Mouse (Mus musculus) liver, embryonic 12.5 days (tissue): ENCODE measurements around the gene Clcn1. TPM values are rescaled to one million over a fixed set of nuclear protein-coding genes. Genes with fewer than 3 reads are reported as not detected.

Experiments
- ATAC-seq: fragments of 200-750 bp; cut with Nextera tagmentation; 2 replicates; pipeline ENCODE4 v1.8.0; 2017; ENCODE audit warnings: moderate number of reproducible peaks, mild to moderate bottlenecking, moderate library complexity
- H3K27ac ChIP-seq: fragments of 300-500 bp; sonication (generic); 2 replicates; pipeline ENCODE4 v1.5.1; 2016; ENCODE audit warnings: mild to moderate bottlenecking
- H3K27me3 ChIP-seq: fragments of 300-500 bp; sonication (generic); replicated peaks from 2 replicates; pipeline ENCODE4 v1.6.1; 2016; ENCODE audit warnings: mild to moderate bottlenecking, moderate library complexity
- H3K36me3 ChIP-seq: fragments of 300-500 bp; sonication (generic); 2 replicates; pipeline ENCODE4 v1.6.1; 2016; ENCODE audit warnings: mild to moderate bottlenecking, moderate library complexity
- H3K4me1 ChIP-seq: fragments of 300-500 bp; sonication (generic); 2 replicates; pipeline ENCODE4 v1.6.1; 2016
- H3K4me2 ChIP-seq: fragments of 300-500 bp; sonication (generic); 2 replicates; pipeline ENCODE4 v1.6.1; 2016; ENCODE audit warnings: mild to moderate bottlenecking, moderate library complexity
- H3K4me3 ChIP-seq: fragments of 300-500 bp; sonication (generic); 2 replicates; pipeline ENCODE4 v1.5.1; 2016; ENCODE audit warnings: mild to moderate bottlenecking, moderate library complexity
- H3K9ac ChIP-seq: fragments of 300-500 bp; sonication (generic); 2 replicates; pipeline ENCODE4 v1.6.1; 2016; ENCODE audit warnings: mild to moderate bottlenecking, moderate library complexity
- H3K9me3 ChIP-seq: fragments of 300-500 bp; sonication (generic); replicated peaks from 2 replicates; pipeline ENCODE4 v1.6.1; 2016; ENCODE audit warnings: mild to moderate bottlenecking, moderate library complexity
- WGBS: fragments of 180-500 bp; shearing (Covaris S2); methylation state at CpG from one replicate; pipeline ENCODE4 v1.1.7; 2016; ENCODE audit not compliant: insufficient replicate concordance; 5-methylcytosine and 5-hydroxymethylcytosine counted together
- polyA plus RNA-seq: library from polyadenylated mRNA; unstranded; fragments of >200 nt; fragmentation: Nextera tagmentation; extraction: Ambion mirVana; gene quantifications from 2 replicates; pipeline ENCODE4 v1.2.1, GENCODE M21; 2016

The Clcn1 gene
- polyA plus RNA-seq, 1 experiment from 2014 or later = not detected

GRCm38 (mm10) chr6:42318293-42318692, 31.8 kb downstream of the Clcn1 start:
- WGBS = 60% methylated on average over 4 of the region's 4 CpGs
- H3K27ac ChIP-seq = no peak overlapping the region
- H3K9ac ChIP-seq = no peak overlapping the region
- H3K36me3 ChIP-seq = no peaks in the 10 kb centered on the region
- H3K4me1 ChIP-seq = no peaks in the 10 kb centered on the region
- no peak for ATAC-seq
- no peaks in the 10 kb centered on the region for H3K9me3 ChIP-seq
- no peak overlapping the region for H3K4me3 ChIP-seq
- no peak overlapping the region for H3K4me2 ChIP-seq
- H3K27me3 ChIP-seq = peaks cover 50% of the 10 kb centered on the region

GRCm38 (mm10) chr6:42323371-42324066, 37.0 kb downstream of the Clcn1 start:
- 4% methylated on average over 28 of the region's 28 CpGs for WGBS
- Histone ChIP-seq H3K27me3 (peaks cover 65% of the 10 kb centered on the region), H3K4me2 (peak overlapping the region; percentile 78)

GRCm38 (mm10) chr6:42324067-42324481, 37.6 kb downstream of the Clcn1 start:
- 0 out of 2 replicates have a peak, but pooled peaks have one; percentile 29 for ATAC-seq
- no peaks in the 10 kb centered on the region for H3K36me3 ChIP-seq
- WGBS = under 1% methylated on average over 17 of the region's 32 CpGs
- H3K27ac ChIP-seq = no peak overlapping the region
- peaks cover 27% of the 10 kb centered on the region for H3K4me1 ChIP-seq
- H3K9me3 ChIP-seq = no peaks in the 10 kb centered on the region
- H3K9ac ChIP-seq = no peak overlapping the region
- peak overlapping the region; percentile 78 for H3K4me2 ChIP-seq
- peaks cover 65% of the 10 kb centered on the region for H3K27me3 ChIP-seq
- H3K4me3 ChIP-seq = peak overlapping the region; percentile 56

More at GRCm38 (mm10) chr6:42323371-42324066, 37.0 kb downstream of the Clcn1 start:
- Histone ChIP-seq H3K4me1 (peaks cover 23% of the 10 kb centered on the region), H3K4me3 (peak overlapping the region; percentile 56), H3K9ac (no peak overlapping the region), H3K9me3 (no peaks in the 10 kb centered on the region), H3K27ac (no peak overlapping the region), H3K36me3 (no peaks in the 10 kb centered on the region)
- ATAC-seq = no peak

- 1% methylated on average over 42 of the region's 68 CpGs for WGBS
- Histone ChIP-seq H3K4me3 (peak within 1 kb of the TSS; percentile 56), H3K36me3 (no peaks in the 10 kb centered on the region), H3K4me2 (peak within 1 kb of the TSS; percentile 78), H3K27me3 (peaks cover 62% of the 10 kb centered on the region), H3K9me3 (no peaks in the 10 kb centered on the region), H3K4me1 (peaks cover 27% of the 10 kb centered on the region), H3K27ac (no peak within 1 kb of the TSS), H3K9ac (0 out of 2 replicates have a peak within 1 kb of the TSS, but pooled peaks have one; percentile 31)
- no peak for ATAC-seq
Measured at GRCm38 (mm10) chr6:42324482-42325267, 38.2 kb downstream of the Clcn1 start, which contains the start of gene Fam131b. TSS of gene Fam131b (minus strand) at chr6:42324643.

GRCm38 (mm10) chr6:42325268-42325609, 38.8 kb downstream of the Clcn1 start:
- Histone ChIP-seq H3K27me3 (peaks cover 56% of the 10 kb centered on the region), H3K4me1 (peaks cover 27% of the 10 kb centered on the region), H3K9me3 (no peaks in the 10 kb centered on the region), H3K27ac (no peak overlapping the region), H3K9ac (no peak overlapping the region), H3K4me3 (peak overlapping the region; percentile 56), H3K4me2 (peak overlapping the region; percentile 78), H3K36me3 (no peaks in the 10 kb centered on the region)
- no peak for ATAC-seq
- 4% methylated on average over 7 of the region's 7 CpGs for WGBS

GRCm38 (mm10) chr6:42326509-42326908, 40.0 kb downstream of the Clcn1 start:
- no peaks in the 10 kb centered on the region for H3K9me3 ChIP-seq
- peaks cover 45% of the 10 kb centered on the region for H3K27me3 ChIP-seq
- peaks cover 27% of the 10 kb centered on the region for H3K4me1 ChIP-seq
- WGBS = 39% methylated on average over 3 of the region's 3 CpGs
- ATAC-seq = no peak
- no peak overlapping the region for H3K27ac ChIP-seq
- no peak overlapping the region for H3K9ac ChIP-seq
- no peaks in the 10 kb centered on the region for H3K36me3 ChIP-seq
- H3K4me2 ChIP-seq = no peak overlapping the region
- no peak overlapping the region for H3K4me3 ChIP-seq

- Histone ChIP-seq H3K27ac (no peak overlapping the region), H3K27me3 (peaks cover 23% of the 10 kb centered on the region), H3K4me3 (no peak overlapping the region), H3K9me3 (no peaks in the 10 kb centered on the region), H3K36me3 (no peaks in the 10 kb centered on the region), H3K4me2 (no peak overlapping the region), H3K4me1 (peaks cover 24% of the 10 kb centered on the region), H3K9ac (no peak overlapping the region)
- WGBS = 32% methylated on average over 3 of the region's 3 CpGs
- ATAC-seq = peak; percentile 63
Measured at GRCm38 (mm10) chr6:42328757-42329156, 42.3 kb downstream of the Clcn1 start.

- H3K9ac ChIP-seq = no peak overlapping the region
- peaks cover 8% of the 10 kb centered on the region for H3K27me3 ChIP-seq
- no peaks in the 10 kb centered on the region for H3K9me3 ChIP-seq
- H3K36me3 ChIP-seq = no peaks in the 10 kb centered on the region
- no peak overlapping the region for H3K4me3 ChIP-seq
- H3K4me1 ChIP-seq = peaks cover 10% of the 10 kb centered on the region
- 68% methylated on average over 3 of the region's 3 CpGs for WGBS
- H3K4me2 ChIP-seq = no peak overlapping the region
- no peak overlapping the region for H3K27ac ChIP-seq
- no peak for ATAC-seq
Measured at GRCm38 (mm10) chr6:42330216-42330615, 43.7 kb downstream of the Clcn1 start.

GRCm38 (mm10) chr6:42330946-42331345, 44.5 kb downstream of the Clcn1 start:
- Histone ChIP-seq H3K9ac (no peak overlapping the region), H3K27me3 (peaks cover 1% of the 10 kb centered on the region; the same call in 1 of the 2 replicates), H3K27ac (no peak overlapping the region), H3K4me3 (no peak overlapping the region), H3K36me3 (no peaks in the 10 kb centered on the region), H3K9me3 (no peaks in the 10 kb centered on the region), H3K4me1 (peaks cover 10% of the 10 kb centered on the region), H3K4me2 (no peak overlapping the region)
- WGBS = 82% methylated on average over 3 of the region's 3 CpGs
- no peak for ATAC-seq

GRCm38 (mm10) chr6:42339189-42339588, 52.7 kb downstream of the Clcn1 start:
- no peak overlapping the region for H3K9ac ChIP-seq
- no peak overlapping the region for H3K4me3 ChIP-seq
- no peak overlapping the region for H3K4me2 ChIP-seq
- no peak for ATAC-seq
- H3K27ac ChIP-seq = no peak overlapping the region
- no peaks in the 10 kb centered on the region for H3K9me3 ChIP-seq
- H3K36me3 ChIP-seq = no peaks in the 10 kb centered on the region
- H3K27me3 ChIP-seq = no peaks in the 10 kb centered on the region; the same call in 1 of the 2 replicates
- no peaks in the 10 kb centered on the region for H3K4me1 ChIP-seq
- 58% methylated on average over 2 of the region's 2 CpGs for WGBS

GRCm38 (mm10) chr6:42339981-42340380, 53.5 kb downstream of the Clcn1 start:
- no peak overlapping the region for H3K4me3 ChIP-seq
- no peaks in the 10 kb centered on the region for H3K9me3 ChIP-seq
- H3K36me3 ChIP-seq = no peaks in the 10 kb centered on the region
- H3K9ac ChIP-seq = no peak overlapping the region
- H3K27ac ChIP-seq = no peak overlapping the region
- H3K4me1 ChIP-seq = no peaks in the 10 kb centered on the region
- ATAC-seq = no peak
- no peaks in the 10 kb centered on the region for H3K27me3 ChIP-seq
- H3K4me2 ChIP-seq = no peak overlapping the region
- WGBS = 48% methylated on average over 5 of the region's 5 CpGs

GRCm38 (mm10) chr6:42342171-42342570, 55.7 kb downstream of the Clcn1 start:
- Histone ChIP-seq H3K4me1 (no peaks in the 10 kb centered on the region), H3K9me3 (no peaks in the 10 kb centered on the region), H3K27ac (no peak overlapping the region), H3K4me3 (no peak overlapping the region), H3K36me3 (no peaks in the 10 kb centered on the region), H3K9ac (no peak overlapping the region), H3K4me2 (no peak overlapping the region), H3K27me3 (no peaks in the 10 kb centered on the region)
- 33% methylated on average over 1 of the region's 1 CpGs for WGBS
- no peak; the same call in 1 of the 2 replicates for ATAC-seq
